Mouse (Mus musculus): Measurements from ENCODE around the gene Fnbp1.

DNA sequence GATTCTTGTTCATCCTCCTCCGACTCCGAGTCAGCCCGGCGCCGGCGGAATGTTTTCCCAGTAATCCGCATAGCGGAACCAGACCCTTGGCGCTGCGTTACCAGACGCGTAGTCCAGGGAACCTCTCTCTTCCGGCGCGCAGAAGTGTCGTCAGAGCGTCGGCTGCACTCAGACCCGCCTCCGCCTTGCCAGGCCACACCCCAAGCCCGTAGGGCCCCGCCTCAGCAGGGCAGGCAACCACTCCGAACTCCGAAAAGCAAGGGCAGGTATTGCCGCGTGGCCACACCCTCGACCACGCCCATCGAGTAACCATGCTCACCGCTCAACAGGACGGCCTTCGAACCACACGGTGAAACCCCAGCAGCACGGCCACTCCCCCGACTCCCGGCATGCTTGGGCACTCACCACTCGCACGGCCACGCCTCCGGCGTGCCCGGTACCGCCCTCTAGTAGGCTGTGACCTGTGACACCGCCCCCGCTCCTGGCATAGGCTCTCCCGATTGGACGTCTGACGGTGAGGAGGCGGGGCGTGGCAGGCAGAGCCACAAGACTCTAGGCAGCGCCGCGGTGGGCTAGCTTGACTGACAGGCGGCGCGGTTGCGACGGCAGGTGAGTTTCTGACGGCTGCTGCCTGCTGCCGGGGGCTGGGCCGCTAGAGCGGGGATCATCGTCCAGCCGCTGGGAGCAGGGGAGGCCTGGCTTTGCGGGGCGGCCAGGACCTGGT is 159.9 kb downstream of the Fnbp1 start, which contains the start of the genes BC005624 and Usp20:
- TF ChIP-seq EP300 (optimal IDR thresholded peaks at IDR 0.05) = no peak
- TF ChIP-seq CTCF (IDR thresholded peaks at IDR 0.05; ENCODE audit: low read depth) = peak; percentile 55
